Mouse (Mus musculus) E14TG2a.4 (cell line): ENCODE results near the gene Stag1.

Experiments used
- CTCF ChIP-seq: conservative IDR thresholded peaks from 2 replicates; pipeline ENCODE4 v1.5.1; 2014; ENCODE audit warnings: low read length
- NANOG ChIP-seq: IDR thresholded peaks from 2 replicates; pipeline ENCODE4 v1.6.1; 2014; ENCODE audit warnings: borderline replicate concordance, low read length, mixed read lengths
- POU5F1 ChIP-seq: IDR thresholded peaks from 2 replicates; pipeline ENCODE4 v1.6.1; 2014; ENCODE audit warnings: low read length, borderline replicate concordance

GRCm38 (mm10) chr9:100679036-100679435, 81.4 kb downstream of the Stag1 start:
- TF ChIP-seq CTCF (no peak), POU5F1 (no peak), NANOG (no peak)
